Mouse (Mus musculus) right cerebral cortex, postnatal 36 days (tissue): ENCODE data around the gene Gm3625.

Experiments
- DNase-seq, 2 experiments: peaks; one replicate each; pipeline ENCODE4 v3.0.0; 2022; ENCODE audit warnings: low spot score in 2 of 2, mixed read lengths in 1 of 2

Gene Gm3625

DNA sequence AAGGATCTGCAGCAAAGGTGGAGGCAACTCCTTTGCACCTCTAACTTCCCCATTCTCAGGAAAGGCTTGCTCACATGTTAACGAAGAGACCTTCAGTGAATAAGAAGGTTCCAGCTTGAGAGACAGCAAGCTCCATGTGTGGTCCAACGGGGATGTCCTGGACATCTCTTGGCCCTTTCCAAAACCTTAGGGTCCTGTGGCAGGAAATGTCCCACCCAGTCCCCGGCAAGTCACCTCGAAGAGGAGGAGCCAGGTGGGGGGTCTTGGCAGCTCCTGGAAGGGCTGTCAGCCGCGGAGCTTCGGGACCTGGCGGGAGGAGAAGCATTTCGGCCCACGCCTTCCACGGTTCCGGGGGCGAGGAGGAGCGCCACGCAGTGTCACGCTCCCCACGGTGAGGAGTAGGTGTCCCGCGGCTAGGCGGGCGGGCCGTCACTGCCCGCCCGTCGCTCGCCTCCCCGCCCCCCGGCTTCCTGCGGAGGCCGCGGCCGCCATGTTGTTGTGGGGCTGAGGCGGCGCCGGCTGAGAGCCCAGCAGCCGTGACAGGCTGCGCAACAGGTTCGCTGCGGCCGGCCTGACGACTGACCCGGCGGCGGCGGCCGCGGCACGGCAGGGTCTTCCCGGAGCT lies at the start of gene Gm3625, which contains the start of gene Itsn2:
Gene Gm3625, minus strand, starts transcription at position 387 of the 625 bp plus-strand sequence.
Gene Itsn2, plus strand, starts transcription at position 98 of the 625 bp plus-strand sequence.
- peak; percentile 50 to 56 for DNase-seq

DNA sequence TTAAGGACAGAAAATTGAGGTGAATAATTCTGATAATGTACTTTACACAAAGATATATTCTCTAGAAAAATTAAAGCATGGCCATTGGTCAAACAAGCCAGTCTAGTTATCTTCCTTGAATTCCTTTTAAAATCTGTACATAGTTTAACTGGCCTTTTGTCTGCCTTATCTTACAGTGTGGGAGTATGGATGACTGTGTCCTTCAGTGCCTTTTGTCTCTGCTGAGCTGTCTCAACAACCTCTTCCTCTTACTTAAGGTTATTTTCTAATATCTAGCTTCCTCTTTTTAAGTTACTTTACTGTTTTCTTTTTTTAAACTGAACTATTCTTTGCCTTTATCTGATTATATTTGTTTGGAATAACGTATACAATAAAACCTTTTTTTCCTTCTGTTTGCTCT lies 48.0 kb upstream of the Gm3625 start:
- DNase-seq: no peak

DNA sequence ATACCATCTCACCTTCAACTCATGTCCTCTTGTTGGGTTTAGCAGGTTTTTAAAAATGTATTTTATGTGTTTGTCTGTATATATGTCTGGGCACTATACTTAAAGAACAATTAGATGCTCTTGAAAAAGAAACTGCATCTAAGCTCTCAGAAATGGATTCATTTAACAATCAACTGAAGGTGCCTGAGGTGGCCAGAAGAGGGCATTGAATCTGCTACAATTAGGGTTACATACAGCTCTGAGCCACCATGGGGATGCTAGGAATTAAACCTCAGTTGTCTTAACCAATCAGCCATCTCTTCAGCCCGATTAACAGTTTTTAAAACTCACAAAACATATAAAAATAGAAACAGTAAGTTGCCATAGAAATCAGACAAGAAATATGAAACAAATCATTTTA lies 45.7 kb upstream of the Gm3625 start:
- no peak for DNase-seq

DNA sequence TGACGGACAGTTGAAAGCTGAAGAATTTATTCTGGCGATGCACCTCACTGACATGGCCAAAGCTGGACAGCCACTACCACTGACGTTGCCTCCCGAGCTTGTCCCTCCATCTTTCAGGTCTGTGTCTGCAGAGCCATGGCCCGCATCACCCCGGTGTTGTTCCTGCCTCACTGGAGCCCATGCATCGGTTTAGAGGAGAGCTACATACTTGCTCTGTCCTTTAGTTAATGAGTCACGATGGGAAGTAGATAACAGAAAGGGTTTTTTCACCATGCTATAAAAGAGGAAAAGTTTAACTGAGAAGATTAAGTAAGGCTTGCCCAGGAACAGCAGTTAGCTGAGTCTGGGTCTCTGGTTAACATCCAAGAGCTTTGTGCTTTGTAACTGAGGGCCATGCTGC lies 40.2 kb upstream of the Gm3625 start:
- DNase-seq: no peak

DNA sequence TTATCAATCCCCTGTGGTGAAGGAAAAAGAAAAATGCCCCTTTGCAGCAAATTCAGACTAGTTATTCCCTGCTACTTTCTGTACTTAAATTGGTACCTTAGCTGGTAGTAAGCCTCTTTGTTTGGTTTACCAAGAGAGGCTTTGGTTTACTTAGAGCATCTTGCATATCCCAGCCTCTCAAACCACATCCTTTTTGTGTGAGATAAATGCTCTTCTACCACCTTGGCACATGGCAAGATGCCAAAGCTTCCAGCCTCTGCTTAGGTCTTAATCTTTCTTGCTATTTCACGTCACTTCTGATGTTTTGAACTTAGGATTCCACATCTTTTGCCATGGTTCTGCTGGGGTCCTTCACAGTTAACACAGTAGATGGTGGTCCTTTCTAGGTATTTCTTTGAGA lies 31.5 kb upstream of the Gm3625 start:
- no peak for DNase-seq

DNA sequence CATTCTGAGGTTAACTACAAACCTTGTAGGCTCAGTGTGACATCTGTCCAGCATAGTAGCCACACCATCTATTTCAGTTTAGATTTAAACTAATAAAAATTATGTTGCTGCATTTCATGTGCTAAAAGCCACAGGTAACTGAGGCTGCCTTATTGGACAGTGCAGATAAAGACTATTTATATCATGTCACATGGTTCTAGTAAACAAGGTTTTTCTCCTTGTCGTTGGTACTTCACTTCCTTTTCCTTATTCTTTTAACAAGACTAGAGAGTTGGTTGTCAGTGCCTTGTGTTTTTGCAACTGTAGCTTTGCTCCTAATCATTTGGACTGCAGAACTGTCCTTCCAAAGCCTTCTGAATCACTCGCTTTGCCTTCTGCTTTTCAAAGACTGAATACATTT lies 22.0 kb upstream of the Gm3625 start:
- no peak for DNase-seq

DNA sequence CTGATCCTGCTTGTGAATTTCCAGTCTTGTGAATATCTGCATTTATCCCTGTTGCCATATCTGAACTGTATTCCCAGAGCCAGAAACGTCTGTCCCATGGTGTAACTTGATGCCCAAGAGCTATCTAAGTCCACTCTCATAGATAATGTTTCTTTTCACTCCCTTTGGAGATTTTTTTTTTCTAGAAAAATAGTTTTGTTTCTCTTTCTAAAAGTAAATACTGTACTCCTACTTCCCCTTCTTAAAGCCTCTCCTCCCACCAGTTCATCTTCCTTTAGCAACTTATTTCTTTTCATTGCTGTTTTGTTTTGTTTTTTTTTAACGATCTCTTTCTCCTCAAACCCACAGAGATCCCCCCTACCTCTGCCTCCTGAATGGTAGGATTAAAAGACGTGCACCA lies 13.9 kb upstream of the Gm3625 start:
- no peak for DNase-seq

DNA sequence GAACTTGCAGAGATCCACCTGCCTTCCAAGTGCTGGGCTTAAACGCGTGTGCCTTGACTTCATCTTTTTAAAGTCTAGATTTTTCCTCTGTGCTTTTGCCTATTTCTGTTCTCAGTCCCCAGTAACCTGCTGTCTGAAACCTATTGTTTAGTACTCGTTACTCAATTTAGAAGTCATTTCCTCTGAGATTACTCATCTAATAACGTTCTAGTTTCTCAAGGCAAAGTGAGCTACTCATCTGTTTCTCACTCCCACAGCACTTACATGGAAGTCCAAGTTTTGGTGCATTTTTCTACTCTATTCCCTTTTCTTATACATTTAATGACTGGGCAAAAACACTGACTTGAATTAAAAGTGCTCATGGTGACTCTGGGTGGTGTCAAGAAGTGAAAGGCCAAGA lies 7.0 kb upstream of the Gm3625 start:
- no peak for DNase-seq

DNA sequence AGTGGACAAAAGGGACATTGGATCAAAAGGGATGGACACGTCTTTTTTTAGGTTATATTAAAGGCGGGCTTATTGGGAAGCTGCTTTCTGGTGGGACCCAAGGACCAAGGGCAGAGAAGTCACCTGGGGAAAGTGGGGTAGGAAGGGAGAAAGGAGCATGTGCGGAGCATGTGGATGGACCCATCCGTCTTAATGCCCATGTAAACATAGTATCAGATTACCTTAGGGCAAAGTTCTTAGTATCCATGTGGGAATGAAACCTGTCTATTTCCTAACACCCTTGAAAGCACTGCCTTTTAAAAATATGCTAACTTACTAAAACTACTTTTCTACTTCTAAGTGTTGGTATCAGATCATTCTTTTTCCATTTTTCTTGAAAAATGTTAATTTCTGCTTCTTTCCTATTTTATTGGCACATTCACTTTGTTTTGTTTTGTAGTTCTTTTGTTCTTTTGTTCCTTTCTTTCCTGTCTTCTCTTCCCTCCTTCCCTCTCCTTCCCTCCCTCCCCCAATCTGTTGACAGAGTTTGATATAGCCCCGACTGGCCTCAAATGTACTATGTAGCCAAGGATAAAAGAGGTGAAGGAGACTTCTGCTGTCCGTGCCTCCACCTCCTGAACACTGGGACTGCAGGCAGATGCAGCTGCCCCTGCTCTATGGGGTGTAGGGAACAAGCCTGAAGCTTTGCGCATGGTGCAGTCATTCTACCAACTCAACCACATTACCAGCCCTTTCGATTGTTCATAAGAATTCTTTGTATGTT lies 6.1 kb upstream of the Gm3625 start:
- DNase-seq: no peak

DNA sequence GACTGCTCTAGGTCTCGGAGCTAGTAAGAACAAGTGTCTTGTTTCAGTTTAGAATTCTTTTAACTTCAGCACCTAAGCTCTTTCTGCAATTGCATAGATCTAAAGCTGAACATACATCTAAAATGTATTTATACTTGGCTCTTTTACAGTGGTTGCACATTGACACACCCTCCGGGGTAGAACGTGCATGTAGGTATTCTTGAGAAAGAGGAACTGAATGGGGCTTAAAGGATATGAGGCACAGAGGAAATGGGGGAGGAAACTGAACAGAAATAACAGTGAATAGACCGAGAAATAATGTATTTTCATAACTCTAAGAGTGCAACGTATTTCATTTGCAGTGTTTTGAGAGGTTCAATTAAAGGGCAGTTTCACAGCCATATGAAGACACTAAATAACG lies 2.3 kb upstream of the Gm3625 start:
- no peak for DNase-seq

DNA sequence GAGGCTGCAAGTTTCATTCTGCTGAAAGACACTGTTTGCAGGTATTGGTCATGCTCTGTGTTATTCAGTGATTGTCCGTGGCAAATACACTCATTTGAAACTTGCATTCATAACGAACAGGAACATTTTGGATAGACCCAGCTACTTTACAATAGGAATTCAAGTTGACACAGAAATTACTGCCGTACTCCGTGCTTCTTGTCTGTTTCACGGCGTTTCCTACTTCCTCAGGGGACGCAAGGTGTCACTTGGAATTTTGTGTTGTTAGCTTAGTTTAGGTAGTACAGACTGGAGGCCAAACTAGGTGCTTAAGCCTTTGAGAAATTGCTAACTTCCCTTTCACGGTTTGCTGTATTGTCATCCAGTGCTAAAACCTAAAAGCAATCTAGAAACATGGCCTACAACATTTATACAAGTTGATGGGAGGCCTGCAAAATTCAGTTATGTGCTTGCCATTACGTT lies 1.2 kb upstream of the Gm3625 start:
- DNase-seq: no peak

DNA sequence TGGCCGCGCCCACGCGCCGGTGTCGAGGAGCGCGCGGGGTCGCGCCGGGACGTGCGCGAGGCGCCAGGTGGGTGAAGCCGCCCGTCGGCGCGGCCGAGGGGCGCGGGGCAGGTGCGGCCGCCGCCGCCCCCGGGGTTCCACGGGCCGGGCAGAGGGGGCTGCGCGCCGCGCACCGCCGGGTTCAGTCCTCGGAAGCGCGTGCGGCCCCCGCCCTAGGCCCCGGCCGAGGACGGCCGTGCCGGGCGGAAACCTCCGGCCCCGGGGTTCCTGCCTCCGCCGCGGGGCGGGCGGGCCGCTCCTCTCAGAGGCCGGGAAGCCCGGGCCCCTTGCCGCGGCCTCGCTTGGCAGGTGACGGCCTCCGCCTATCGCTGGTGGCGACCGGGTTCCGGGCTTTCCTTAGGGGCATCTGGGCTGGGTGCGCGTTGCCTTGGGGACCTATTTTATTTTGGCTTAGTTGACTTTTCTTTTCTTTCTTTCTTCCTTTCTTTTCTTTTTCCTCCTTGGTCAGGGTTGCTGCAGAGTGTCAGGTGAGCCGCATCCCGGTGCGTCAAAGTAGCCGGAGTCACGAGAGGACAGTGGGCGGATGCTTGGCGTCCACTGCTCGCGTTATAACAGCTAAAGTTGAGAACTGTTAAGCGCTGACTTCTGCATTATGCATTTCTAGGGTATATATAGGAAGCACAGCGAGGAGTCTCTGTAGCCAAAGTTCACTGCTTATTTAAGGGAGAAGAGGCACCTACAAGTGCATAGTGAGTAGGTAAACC lies 621 bp upstream of the Gm3625 start:
- peak; percentile 30 to 48 for DNase-seq

DNA sequence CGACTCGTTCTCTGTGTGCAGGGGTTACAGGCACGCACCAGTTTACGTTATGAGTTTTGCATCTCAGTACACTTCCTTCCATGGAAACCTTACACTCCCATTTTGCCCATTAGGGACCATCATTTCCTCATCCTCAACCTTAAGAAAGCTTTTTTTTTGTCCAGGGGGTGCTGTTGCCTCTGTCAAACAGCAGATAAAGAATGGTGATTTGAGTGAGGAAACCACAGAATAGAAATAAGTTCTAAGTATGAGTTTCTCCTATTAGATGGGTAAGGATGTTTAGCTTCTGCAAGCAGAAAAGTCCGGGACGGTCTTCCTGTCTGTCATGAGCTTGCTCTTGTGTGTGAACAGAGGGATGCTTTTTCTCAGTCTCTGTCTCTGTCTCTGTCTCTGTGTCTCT lies 702 bp downstream of the Gm3625 start:
- DNase-seq: no peak

DNA sequence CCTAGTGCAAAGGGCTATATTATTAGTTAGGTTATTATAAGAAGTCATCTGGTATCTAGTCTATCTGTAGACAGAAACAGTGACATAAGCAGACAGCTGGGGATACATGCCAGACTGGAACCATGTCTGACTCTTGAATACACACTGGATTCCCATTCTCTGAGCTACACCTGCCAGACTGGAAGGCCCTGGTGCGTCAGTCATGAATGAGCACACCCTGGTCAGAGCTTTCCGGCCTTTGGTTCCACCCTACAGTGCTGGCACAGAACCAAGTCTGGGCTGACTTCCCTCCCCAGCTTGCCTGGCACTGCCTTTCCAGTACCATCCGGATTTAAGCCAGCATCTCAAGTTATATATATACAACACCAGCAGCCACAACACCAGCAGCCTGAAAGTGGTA lies 4.1 kb downstream of the Gm3625 start:
- DNase-seq: no peak

DNA sequence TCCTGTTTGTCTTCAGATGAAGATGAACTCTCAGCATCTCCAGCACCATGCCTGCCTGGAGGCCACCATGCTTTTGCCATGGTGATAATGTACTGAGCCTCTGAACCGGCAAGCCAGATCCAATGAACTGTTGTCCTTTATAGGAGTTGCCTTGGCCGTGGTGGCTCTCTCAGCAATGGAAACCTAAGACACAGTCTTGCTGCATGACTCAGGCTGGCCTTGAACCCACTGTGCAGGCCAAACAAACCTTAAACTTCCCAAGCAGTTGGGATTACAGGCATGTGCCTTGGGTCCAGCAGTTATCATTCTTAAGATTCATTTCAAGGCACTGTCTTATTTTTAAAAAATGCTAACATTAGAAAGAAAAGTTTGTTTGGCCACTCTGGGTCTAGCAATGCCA lies 4.9 kb downstream of the Gm3625 start:
- no peak for DNase-seq

DNA sequence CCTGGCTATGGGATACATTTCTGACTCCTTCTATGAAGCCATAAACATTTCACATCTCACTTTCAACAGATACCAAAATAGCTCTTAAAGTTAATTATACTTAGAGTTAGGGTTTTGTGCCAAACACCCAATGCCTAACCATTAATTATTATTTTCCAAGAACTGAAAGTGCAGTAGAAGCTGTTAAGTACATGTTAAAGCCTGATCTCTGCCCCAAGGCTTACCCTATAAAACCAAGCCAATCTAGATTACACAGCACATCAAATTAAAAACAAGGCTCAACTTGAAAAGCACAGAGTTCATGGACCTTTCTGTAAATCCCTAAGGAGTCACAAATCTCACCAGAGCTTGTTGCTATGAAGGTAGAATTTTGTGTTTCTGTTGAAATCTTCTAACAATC lies 10.4 kb downstream of the Gm3625 start:
- DNase-seq: no peak

DNA sequence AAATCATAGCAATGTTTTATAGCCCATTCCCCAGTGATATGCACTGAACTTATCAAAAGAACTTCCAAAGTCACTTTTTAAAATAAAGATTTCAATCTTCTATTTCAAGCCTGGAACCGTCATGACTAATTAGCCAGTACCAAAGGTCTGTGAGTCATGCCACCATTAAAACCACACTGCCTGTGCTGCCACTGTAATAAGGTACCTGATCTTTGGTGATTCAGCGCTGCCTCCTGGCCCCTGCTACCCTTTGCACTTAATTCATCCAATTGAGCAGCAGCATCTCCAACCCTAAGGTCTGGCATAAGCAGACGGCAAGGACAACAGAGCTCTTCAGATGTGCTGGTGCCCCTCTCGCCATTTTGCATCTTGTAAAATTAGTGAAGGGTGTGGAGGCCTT lies 18.7 kb downstream of the Gm3625 start:
- DNase-seq: no peak

DNA sequence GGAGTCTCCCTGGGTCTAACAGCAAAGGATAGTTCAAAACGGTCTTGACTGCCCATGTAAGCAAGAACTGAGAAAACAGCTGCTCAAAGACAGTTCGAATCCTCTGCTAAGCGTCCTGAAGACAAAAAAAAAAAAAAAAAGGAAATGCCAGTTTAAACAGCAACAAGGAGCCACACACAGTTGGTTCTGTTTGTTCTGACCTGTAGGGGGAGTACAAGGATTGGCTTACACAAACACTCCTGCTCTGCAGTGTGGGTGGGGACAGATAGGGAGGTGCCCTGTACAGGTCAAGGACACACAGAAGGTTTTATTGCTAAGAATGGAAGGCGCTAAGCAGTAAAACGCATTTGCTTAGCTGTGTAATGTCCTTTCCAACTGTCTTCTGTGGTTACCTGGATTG lies 20.9 kb downstream of the Gm3625 start:
- DNase-seq: no peak

DNA sequence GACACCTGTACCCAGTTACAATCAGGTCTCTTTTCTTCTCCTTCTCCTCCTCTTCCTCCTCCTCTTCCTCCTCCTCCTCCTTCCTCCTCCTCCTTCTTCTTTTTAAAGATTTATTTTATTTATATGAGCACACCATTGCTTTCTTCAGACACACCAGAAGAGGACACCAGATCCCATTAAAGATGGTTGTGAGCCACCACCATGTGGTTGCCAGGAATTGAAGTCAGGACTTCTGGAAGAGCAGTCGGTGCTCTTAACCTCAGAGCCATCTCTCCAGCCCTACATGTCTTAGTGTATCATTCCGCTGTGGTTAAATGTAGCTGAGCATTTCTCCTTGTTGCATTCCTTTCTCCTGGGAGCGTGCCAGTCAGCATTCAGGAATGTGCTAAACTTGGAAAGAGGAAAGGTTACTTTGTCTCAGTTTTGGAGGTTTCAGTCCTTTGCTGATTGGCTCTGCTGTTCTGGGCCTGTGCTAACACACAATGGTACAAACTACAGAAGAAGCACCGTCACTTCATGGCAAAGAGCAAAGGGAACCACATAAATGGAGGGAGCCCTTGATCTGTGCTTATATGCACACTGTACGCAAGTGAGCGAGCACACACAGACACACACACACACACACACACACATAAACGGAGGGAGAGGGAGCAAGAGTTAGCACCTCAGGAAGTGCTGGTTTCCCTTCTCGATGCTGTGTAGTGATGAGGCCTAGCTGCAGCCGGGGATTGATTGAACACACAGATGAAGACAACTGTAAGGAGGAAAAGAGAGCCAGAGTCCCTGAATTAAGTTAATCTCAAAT lies 34.0 kb downstream of the Gm3625 start:
- DNase-seq: no peak

DNA sequence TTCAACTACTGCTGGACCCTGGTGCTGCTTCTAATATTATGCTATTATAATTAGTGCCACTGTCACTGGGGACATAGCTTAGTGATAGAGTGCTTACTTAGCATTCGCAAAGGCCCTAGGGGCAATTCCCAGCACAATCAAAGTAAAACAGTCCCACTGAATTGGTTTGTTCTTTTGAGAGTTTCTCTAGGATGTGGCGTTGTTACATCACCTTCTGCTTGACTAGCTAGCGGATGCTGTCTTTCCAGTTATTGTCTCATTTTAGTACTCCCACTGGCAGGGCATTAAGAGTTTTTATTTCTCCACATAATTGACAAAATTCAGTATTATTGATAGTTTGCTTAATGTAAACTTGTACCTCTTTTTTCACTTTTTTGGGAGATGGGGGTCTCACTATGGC lies 34.7 kb downstream of the Gm3625 start:
- no peak for DNase-seq

DNA sequence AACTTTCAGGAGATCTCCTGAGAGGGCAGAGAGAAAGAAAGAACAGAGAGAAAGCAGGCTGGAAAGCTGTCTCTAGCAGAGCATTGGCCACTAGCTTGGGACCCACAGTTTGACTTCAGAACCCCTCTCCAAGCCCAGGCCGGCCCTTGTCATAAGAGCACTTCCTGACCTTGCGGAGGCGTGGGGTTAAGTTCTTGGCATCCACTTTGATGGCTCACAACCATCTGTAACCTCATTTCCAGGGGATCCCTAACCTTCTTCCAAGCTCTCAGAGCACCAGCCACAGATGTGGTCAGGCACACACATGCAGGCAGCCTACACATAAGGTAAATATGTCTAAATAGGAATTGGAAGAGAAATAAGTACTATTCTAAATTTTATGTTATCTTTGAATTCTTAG lies 35.3 kb downstream of the Gm3625 start:
- no peak for DNase-seq

DNA sequence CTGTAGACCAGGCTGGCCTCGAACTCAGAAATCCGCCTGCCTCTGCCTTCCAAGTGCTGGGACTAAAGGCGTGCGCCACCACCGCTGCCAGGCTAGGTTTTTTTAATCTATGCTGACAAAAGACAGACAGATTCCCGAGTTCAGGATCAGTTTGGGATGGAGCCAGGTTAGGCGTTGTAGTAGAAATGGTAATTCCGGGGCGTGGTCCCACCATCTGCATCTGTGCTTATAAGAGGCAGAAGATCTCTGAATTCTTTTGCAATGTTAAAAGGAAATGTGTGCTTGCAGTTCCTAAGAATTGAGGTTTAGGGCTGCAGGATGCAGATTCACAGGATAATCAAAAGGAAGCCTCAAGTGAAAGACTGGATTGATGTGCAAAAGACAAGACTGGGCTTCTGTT lies 35.8 kb downstream of the Gm3625 start:
- no peak for DNase-seq
